Mouse (Mus musculus): ENCODE data around the gene Tifab.
A peak's percentile ranks its signal among the peaks of the same experiment; 100 is the strongest.

Gene Tifab

DNA sequence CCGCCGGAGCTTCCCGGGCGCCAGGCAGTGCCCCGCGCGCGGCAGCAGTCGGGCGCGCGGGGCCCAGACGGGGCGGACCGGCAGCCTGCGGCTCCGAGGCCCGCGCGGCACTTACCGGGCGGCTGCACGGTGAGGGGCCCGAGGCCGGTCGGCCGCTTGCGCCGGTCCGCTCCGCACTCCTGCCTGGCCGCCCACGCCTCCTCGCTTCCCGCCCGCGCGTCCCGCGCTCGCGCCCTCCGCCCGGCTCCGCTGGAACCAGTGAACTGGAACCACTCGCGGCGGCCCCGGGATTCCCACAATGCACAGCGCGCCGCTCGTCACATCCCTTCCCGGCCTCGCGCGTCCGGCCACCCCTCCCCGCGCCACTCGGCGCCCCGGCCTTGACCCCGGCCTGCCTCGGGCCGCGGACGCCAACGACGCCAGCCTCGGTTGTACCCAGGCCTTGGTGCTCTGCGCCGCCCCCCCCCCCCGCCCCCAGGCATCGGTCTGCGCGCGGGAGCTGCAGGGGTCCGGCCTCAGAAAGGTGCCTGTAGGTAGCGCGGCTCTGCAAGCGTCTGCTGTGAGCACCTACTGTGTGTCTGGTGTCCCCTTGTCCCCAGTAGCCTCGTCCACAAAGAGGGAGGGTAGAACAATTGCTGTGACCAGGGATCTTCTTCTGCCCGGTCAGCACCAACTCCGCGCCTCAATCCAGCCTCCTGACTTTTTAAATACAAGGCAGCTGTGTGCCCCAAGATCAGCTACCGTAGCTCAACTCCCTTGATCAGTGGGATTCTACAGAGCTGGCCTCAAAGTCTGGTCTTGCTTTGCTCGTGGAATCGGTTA, 43.2 kb downstream of the Tifab start:
- peak; percentile 92 for DNase-seq

DNA sequence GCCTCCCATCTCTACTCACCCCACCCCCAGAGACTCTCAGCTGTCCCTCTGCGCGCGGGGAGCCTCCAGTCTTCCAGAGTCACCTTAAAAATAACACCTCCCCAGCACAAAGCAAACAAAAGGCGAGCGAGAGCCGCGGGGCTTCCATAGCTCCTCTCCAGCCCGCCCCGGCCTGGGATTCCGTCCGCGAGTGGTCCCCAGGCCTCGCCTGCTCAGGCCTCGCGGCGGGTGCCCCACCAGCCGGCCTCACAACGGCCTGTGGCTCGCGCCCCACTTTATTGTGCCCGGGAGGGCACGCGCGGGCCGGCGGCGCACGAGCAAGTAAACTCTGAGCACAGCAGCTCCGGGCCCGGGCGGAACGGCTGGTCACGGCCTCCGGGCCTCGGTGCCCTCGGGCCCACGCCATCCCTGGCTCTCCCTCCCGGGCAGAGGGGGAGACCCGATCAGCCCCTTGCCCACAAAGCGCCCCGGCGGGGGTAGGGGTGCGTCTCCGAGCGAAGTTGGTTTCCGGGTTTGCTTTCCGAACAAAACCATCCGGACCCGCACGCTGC, 44.0 kb downstream of the Tifab start:
- DNase-seq, result peak; percentile 49

GRCm38 (mm10) chr13:56134031-56134430, 44.7 kb downstream of the Tifab start:
- no peak for DNase-seq

GRCm38 (mm10) chr13:56132941-56133340, 45.7 kb downstream of the Tifab start:
- no peak for DNase-seq

DNA sequence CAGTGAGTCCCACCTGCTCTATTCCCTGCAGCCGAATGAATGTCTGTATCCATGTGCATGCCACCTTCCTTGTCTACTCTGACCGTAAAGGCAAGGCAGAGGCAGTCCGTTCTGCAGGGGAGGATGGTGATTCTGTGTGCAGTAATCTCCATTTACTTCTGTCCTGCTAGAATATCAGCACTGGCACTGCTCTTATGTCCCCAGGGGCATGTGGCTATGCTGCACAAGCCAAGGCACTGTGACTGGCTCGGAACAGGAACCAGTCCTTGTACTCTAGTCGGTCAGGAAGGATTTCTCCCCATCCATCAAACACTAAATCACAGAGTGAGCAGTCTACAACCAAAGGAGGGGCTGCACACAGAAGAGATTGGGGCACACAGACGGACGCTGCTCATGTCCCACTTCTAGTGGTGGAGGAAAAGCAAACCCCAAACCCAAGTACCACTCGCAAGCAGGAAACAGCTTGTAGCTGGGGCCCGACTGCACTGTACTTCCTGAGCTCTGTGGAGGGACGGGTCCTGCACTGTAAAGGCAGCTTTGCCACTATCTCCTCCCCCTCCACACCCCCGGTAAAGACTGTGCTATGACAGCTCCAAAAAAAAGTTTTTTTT, 46.3 kb downstream of the Tifab start:
- DNase-seq, result no peak

GRCm38 (mm10) chr13:56130544-56130943, 48.1 kb downstream of the Tifab start:
- no peak for DNase-seq

GRCm38 (mm10) chr13:56129578-56129977, 49.1 kb downstream of the Tifab start:
- DNase-seq, result no peak

- DNase-seq, result no peak
Observed at GRCm38 (mm10) chr13:56129014-56129413, 49.7 kb downstream of the Tifab start.

GRCm38 (mm10) chr13:56125632-56126031, 53.1 kb downstream of the Tifab start:
- DNase-seq, result no peak
